Mouse (Mus musculus): ENCODE results near the gene Arid1b.

GRCm38 (mm10) chr17:5252436-5252835 is 258.3 kb downstream of the Arid1b start:
- TF ChIP-seq RCOR1 (conservative IDR thresholded peaks at IDR 0.05; ENCODE audit: low read depth, low read length) (no peak), GABPA (IDR thresholded peaks at IDR 0.05; ENCODE audit: insufficient replicate concordance, low read depth, low read length) (no peak), CTCF (conservative IDR thresholded peaks at IDR 0.05 in 1 of 2, IDR thresholded peaks at IDR 0.05 in 1 of 2; ENCODE audit: low read depth in 2 of 2, low read length in 2 of 2) (peak; percentile 48 to 88), ZMIZ1 (IDR thresholded peaks at IDR 0.05; ENCODE audit: low read depth, low read length) (no peak), HCFC1 (IDR thresholded peaks at IDR 0.05; ENCODE audit: low read depth, low read length) (no peak)

All from CH12.LX (cell line).